Mouse (Mus musculus) midbrain, embryonic 14.5 days (tissue): ENCODE results near the gene Pold3. TPM values are rescaled to one million over a fixed set of nuclear protein-coding genes. Genes with fewer than 3 reads are reported as not detected.
A peak's percentile ranks its signal among the peaks of the same experiment; 100 is the strongest.

Source experiments
- ATAC-seq: fragments of 200-750 bp; cut with Nextera tagmentation; 2 replicates; pipeline ENCODE4 v1.8.0; 2017; ENCODE audit warnings: moderate number of reproducible peaks, moderate library complexity; ENCODE audit not compliant: low FRiP score, low TSS enrichment
- DNase-seq: peaks from one replicate; pipeline ENCODE4 v3.0.0-alpha.2; 2015
- H3K27ac ChIP-seq: fragments of 300-500 bp; sonication (generic); replicated peaks from 2 replicates; pipeline ENCODE4 v1.5.1; 2014; ENCODE audit warnings: mild to moderate bottlenecking, low read depth, low read length, moderate library complexity
- H3K27me3 ChIP-seq: fragments of 300-500 bp; sonication (generic); 2 replicates; pipeline ENCODE4 v1.6.1; 2014; ENCODE audit warnings: low read length, control low read depth, mixed read lengths; ENCODE audit not compliant: control insufficient read depth, insufficient read depth
- H3K36me3 ChIP-seq: fragments of 300-500 bp; sonication (generic); 2 replicates; pipeline ENCODE4 v1.6.1; 2014; ENCODE audit warnings: low read length, control low read depth; ENCODE audit not compliant: control insufficient read depth, insufficient read depth
- H3K4me1 ChIP-seq: fragments of 300-500 bp; sonication (generic); 2 replicates; pipeline ENCODE4 v1.6.1; 2014; ENCODE audit warnings: mild to moderate bottlenecking, antibody characterized with exemption, low read length, control low read depth; ENCODE audit not compliant: control insufficient read depth, insufficient read depth
- H3K4me2 ChIP-seq: fragments of 300-500 bp; sonication (generic); 2 replicates; pipeline ENCODE4 v1.6.1; 2014; ENCODE audit warnings: mild to moderate bottlenecking, low read length, moderate library complexity
- H3K4me3 ChIP-seq: fragments of 300-500 bp; sonication (generic); replicated peaks from 2 replicates; pipeline ENCODE4 v1.5.1; 2014; ENCODE audit warnings: low read depth, low read length
- H3K9ac ChIP-seq: fragments of 300-500 bp; sonication (generic); replicated peaks from 2 replicates; pipeline ENCODE4 v1.6.1; 2014; ENCODE audit warnings: mild to moderate bottlenecking, low read length, moderate library complexity
- H3K9me3 ChIP-seq: fragments of 300-500 bp; sonication (generic); 2 replicates; pipeline ENCODE4 v1.6.1; 2016; ENCODE audit warnings: low read length, control low read depth, mixed read lengths; ENCODE audit not compliant: control insufficient read depth
- WGBS: fragments of 180-500 bp; shearing (Covaris S2); extraction: QIAGEN DNeasy Blood & Tissue Kit; methylation state at CpG from one replicate; pipeline ENCODE4 v1.1.7; 2014; 5-methylcytosine and 5-hydroxymethylcytosine counted together
- polyA plus RNA-seq: library from polyadenylated mRNA; unstranded; fragments of >200 nt; fragmentation: Nextera tagmentation; extraction: Ambion mirVana; gene quantifications from 2 replicates; pipeline ENCODE4 v1.2.1, GENCODE M21; 2014

Pold3 gene
- polyA plus RNA-seq, result 44.3 and 47.5 TPM in 2 replicates

DNA sequence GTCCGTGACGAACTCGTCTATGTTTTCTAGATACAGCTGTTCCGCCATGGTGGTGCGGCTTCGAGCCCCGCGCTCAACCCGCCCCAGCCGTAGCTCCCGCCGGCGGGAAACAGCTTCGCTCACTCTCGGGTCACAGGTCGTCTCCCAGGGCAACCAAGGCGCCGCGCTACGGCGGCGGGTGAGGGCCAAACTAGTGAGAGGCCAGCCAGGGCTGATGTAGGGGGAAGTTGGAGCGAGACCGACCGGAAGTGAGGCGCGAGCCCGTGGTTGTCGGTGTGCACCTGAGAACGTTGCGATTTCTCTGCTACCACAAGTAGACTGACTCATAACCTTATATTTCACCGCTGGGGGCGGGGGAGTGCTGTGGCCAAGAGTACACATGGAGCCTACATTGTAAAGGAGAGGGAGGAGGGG, at the start of gene Pold3:
TSS of gene Pold3 (minus strand) at position 190 of the 414 bp plus-strand sequence.
- H3K27me3 ChIP-seq, result no peaks in the 10 kb centered on the region
- ATAC-seq (peak; percentile 97), DNase-seq (peak; percentile 99)
- peaks cover 20% of the 10 kb centered on the region for H3K36me3 ChIP-seq
- H3K4me2 ChIP-seq, result peak within 1 kb of the TSS; percentile 81
- peak within 1 kb of the TSS; percentile 97 for H3K4me3 ChIP-seq
- peak within 1 kb of the TSS; percentile 80 for H3K9ac ChIP-seq
- no peaks in the 10 kb centered on the region for H3K9me3 ChIP-seq
- H3K27ac ChIP-seq, result peak within 1 kb of the TSS; percentile 80
- under 1% methylated on average over 33 of the region's 33 CpGs for WGBS
- peaks cover 8% of the 10 kb centered on the region for H3K4me1 ChIP-seq

DNA sequence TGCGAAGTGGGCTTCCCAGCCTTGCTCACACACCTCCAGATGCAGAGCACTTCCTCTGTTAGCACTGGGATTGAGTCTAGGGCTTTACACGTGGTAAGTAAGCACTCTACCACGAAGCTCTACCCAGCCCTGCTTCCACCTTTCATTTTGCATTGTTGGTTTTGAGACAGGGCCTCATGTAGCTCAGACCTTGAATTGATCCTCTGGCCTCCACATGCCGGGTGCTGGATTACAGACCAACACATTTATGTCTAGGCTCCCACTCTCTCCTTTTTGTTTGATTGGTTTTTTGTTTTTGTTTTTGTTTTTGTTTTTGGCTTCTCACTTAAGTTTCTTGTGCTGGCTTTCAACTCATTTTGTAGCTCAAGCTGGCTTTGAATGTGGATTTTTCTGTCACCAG, 49.4 kb upstream of the Pold3 start:
- DNase-seq, result no peak
- Histone ChIP-seq H3K4me2 (no peak overlapping the region), H3K9me3 (no peaks in the 10 kb centered on the region), H3K27me3 (no peaks in the 10 kb centered on the region), H3K9ac (no peak overlapping the region), H3K4me3 (no peak overlapping the region), H3K27ac (no peak overlapping the region), H3K4me1 (no peaks in the 10 kb centered on the region), H3K36me3 (no peaks in the 10 kb centered on the region)
- 65% methylated on average over 4 of the region's 4 CpGs for WGBS
- ATAC-seq, result no peak

DNA sequence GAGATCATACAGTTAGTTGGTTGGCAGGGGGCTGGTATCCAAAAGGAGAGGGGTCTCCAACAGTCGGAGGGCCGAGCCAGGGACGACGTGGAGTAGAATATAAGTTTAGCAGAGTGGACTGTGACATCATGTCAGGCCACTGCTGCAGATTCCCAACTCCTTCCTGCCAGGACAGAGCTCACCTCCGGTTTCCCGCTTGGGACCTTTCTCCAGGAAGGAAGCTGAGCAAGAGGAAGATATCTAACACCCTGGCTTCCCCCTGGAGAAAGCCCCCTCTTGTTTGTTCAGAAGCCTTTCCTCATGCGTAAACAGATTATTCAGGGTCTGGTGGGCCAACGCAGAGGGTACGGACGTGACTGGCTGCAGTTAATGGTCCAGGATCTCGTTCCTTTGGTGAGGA, 47.3 kb upstream of the Pold3 start:
- Histone ChIP-seq H3K27me3 (no peaks in the 10 kb centered on the region), H3K4me1 (no peaks in the 10 kb centered on the region), H3K9ac (no peak overlapping the region), H3K4me2 (no peak overlapping the region), H3K4me3 (no peak overlapping the region), H3K36me3 (no peaks in the 10 kb centered on the region), H3K9me3 (no peaks in the 10 kb centered on the region), H3K27ac (no peak overlapping the region)
- WGBS, result 80% methylated on average over 11 of the region's 11 CpGs
- ATAC-seq (no peak), DNase-seq (no peak)

DNA sequence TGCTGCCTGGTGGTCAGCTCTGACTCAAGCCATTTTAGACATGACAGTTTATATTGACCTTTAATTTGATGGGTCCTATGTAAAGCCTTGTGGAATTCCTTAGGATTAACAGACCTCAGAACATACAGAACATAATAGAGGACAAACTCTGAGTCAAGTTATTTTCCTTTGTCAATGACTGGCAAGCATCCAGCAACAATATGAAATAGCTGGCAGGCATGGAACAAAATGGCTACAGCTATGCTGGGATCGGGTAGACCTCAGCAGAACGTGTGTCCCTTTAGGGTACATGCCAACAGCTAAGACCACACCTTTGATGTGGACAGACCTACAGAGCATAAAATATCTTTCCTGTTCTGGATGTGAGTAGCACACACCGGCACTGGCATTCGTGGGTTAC, 42.1 kb upstream of the Pold3 start:
- WGBS, result 84% methylated on average over 4 of the region's 4 CpGs
- DNase-seq, result no peak

DNA sequence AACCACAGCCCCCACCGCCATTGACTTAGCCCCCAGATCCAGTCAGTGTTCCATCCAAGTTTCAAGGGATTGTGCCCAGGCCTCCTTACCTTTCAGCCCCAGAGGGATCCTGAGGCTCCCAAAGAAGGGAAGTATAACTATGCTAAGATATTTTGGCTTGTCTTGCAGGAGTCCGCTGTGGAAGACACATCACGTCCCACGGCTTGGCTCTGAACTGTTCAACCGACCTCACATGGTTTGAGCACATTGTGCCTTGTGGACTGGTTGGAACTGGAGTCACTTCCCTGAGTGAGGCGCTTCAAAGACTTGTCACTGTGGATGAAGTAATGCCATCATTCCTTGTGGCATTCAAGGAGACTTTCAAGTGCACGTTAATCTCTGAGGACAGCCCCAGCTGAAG, 38.6 kb upstream of the Pold3 start:
- 68% methylated on average over 7 of the region's 7 CpGs for WGBS
- H3K4me3 ChIP-seq, result peak overlapping the region; percentile 78
- peaks cover 6% of the 10 kb centered on the region; the same call in 1 of the 2 replicates for H3K4me1 ChIP-seq
- H3K36me3 ChIP-seq, result no peaks in the 10 kb centered on the region
- H3K4me2 ChIP-seq, result peak overlapping the region; percentile 82
- peak overlapping the region; percentile 77 for H3K9ac ChIP-seq
- DNase-seq (no peak), ATAC-seq (no peak)
- H3K9me3 ChIP-seq, result no peaks in the 10 kb centered on the region
- no peaks in the 10 kb centered on the region; the same call in 1 of the 2 replicates for H3K27me3 ChIP-seq
- H3K27ac ChIP-seq, result peak overlapping the region; percentile 89

More for the DNA sequence above, 42.1 kb upstream of the Pold3 start:
- H3K9ac ChIP-seq, result no peak overlapping the region
- H3K9me3 ChIP-seq, result no peaks in the 10 kb centered on the region
- H3K4me3 ChIP-seq, result no peak overlapping the region
- no peak overlapping the region for H3K4me2 ChIP-seq
- no peaks in the 10 kb centered on the region for H3K36me3 ChIP-seq
- H3K27ac ChIP-seq, result no peak overlapping the region
- no peaks in the 10 kb centered on the region for H3K27me3 ChIP-seq
- ATAC-seq, result no peak
- peaks cover 6% of the 10 kb centered on the region; the same call in 1 of the 2 replicates for H3K4me1 ChIP-seq

DNA sequence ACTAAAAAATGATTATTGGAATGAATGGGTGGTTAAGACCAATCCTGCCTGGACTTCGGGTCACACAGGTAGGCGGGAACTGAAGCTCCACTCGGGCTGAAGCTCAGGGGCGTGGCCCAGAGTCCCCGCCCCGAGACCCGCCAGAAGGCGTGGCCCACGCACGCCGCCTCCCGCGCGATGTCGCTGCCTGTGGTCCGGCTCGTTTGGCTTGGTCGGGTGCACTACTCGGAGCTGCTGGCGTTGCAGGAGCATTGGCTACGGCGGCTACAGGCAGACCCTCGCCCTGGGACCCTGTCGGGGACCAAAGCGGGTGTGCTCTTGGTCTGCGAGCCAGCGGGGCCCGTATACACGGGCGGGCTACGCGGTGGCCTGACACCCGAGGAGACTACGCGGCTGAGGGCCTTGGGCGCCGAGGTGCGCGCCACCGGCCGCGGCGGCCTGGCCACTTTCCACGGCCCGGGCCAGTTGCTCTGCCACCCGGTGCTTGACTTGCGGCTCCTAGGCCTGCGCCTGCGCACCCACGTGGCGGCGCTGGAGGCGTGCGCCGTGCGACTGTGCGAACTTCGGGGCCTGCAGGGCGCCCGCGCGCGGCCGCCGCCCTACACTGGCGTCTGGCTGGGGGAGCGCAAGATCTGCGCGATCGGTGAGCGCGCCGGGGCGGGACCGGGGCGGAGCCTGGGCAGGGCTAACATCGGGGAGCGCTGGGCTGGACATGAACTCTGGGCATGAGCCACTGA, 37.9 kb upstream of the Pold3 start, which contains the start of gene Lipt2:
TSS of gene Lipt2 (plus strand) at position 173 of the 737 bp plus-strand sequence.
- Histone ChIP-seq H3K36me3 (no peaks in the 10 kb centered on the region), H3K27me3 (no peaks in the 10 kb centered on the region; the same call in 1 of the 2 replicates), H3K4me1 (peaks cover 6% of the 10 kb centered on the region; the same call in 1 of the 2 replicates), H3K4me2 (peak within 1 kb of the TSS; percentile 82), H3K9ac (peak within 1 kb of the TSS; percentile 77), H3K4me3 (peak within 1 kb of the TSS; percentile 78), H3K27ac (peak within 1 kb of the TSS; percentile 89), H3K9me3 (no peaks in the 10 kb centered on the region)
- under 1% methylated on average over 78 of the region's 78 CpGs for WGBS
- DNase-seq, result peak; percentile 94
- ATAC-seq, result peak; percentile 96

DNA sequence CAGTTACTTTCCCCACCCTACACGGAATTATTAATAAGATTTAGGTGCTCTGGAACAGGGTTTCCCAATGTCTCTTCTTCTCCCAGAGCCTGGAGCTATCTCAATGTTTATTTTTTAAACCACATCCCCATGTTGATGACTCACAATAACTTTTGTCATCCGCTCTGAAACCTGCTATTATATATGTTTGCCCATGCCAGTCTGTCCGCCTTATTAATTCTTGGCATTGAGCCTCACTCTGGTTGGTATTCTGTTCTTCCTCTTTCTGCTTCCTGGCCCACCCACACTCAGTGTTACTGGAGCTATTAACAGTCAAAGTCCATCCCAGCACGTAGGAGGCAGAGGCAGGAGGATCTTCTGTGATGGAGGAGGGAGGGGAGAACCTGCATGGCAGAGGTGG, 36.3 kb upstream of the Pold3 start:
- no peak overlapping the region for H3K27ac ChIP-seq
- peaks cover 6% of the 10 kb centered on the region; the same call in 1 of the 2 replicates for H3K4me1 ChIP-seq
- no peaks in the 10 kb centered on the region for H3K9me3 ChIP-seq
- no peak overlapping the region for H3K4me3 ChIP-seq
- ATAC-seq (no peak), DNase-seq (no peak)
- H3K4me2 ChIP-seq, result no peak overlapping the region
- no peaks in the 10 kb centered on the region; the same call in 1 of the 2 replicates for H3K27me3 ChIP-seq
- H3K36me3 ChIP-seq, result no peaks in the 10 kb centered on the region
- WGBS, result 81% methylated on average over 4 of the region's 4 CpGs
- no peak overlapping the region for H3K9ac ChIP-seq

DNA sequence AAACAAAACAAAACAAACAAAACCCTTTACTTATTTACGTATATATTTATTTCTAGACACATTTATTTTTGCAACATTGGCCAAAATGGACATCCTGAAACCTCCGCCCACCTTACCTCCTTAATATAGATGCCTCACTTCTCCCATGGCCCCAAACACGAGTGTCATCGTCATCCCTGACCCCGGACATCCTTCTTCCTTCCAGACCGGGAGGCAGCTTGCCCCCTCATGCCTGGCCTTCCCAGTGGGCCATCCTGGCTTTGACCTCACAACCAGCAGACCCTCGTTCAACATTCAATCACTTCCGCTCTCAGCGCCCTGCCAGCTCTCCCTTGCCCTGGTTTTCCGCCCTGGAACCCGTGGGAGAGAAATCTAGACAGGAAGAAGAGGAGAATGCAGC, 29.3 kb upstream of the Pold3 start:
- Histone ChIP-seq H3K9ac (no peak overlapping the region), H3K36me3 (no peaks in the 10 kb centered on the region), H3K27ac (no peak overlapping the region), H3K4me2 (no peak overlapping the region), H3K4me1 (no peaks in the 10 kb centered on the region), H3K27me3 (no peaks in the 10 kb centered on the region), H3K9me3 (no peaks in the 10 kb centered on the region), H3K4me3 (no peak overlapping the region)
- 88% methylated on average over 11 of the region's 11 CpGs for WGBS
- no peak for ATAC-seq
- no peak for DNase-seq

DNA sequence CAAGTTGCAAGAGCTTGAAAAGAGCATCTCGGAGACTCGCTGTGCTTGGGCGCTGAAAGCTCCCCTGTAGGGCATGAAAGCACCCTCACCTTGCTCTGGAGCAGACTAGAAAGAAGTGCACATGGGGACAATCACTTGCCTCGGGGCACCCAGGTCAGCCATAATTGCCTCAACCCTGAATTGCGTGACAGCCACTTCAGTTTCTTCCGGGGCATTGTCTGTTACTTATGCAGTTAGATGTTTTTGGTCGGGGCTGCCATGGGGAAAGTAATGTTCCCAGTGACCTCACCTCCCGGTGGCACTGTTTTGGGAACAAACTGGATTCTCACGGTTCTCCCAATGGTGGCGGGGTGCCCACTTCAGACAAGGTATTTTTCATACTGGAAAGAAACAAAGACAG, 28.7 kb upstream of the Pold3 start:
- no peaks in the 10 kb centered on the region for H3K27me3 ChIP-seq
- no peaks in the 10 kb centered on the region for H3K36me3 ChIP-seq
- no peaks in the 10 kb centered on the region for H3K4me1 ChIP-seq
- ATAC-seq (no peak), DNase-seq (no peak)
- no peak overlapping the region for H3K4me2 ChIP-seq
- no peak overlapping the region for H3K9ac ChIP-seq
- H3K9me3 ChIP-seq, result no peaks in the 10 kb centered on the region
- H3K27ac ChIP-seq, result no peak overlapping the region
- WGBS, result 62% methylated on average over 10 of the region's 10 CpGs
- H3K4me3 ChIP-seq, result no peak overlapping the region
